Mouse (Mus musculus): ENCODE results near the gene Vps4b. TPM values are rescaled to one million over a fixed set of nuclear protein-coding genes. Genes with fewer than 3 reads are reported as not detected.

Gene Vps4b
- 27.6 and 29.4 TPM in 2 replicates for polyA plus RNA-seq (2012)

DNA sequence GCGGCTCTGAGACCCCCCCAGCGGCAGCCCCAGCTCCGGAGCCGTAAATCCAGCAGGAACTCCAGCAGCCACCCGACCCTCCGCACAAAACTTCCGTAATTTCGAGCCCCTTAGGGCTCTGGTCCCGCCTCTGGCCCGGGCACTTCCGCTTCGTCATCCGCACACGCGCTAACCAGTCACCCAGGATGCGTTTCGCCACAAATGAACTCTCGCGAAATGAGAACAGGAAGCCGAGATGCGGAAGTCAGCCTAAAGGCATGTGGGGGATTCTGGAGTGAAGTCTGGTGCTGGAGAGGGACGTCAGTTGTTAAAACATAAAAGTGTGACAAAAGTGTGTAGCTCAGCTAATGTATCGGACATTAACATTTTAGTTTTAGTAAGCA, at the start of gene Vps4b:
Vps4b (minus strand) TSS at position 187 of the 383 bp plus-strand sequence.

DNA sequence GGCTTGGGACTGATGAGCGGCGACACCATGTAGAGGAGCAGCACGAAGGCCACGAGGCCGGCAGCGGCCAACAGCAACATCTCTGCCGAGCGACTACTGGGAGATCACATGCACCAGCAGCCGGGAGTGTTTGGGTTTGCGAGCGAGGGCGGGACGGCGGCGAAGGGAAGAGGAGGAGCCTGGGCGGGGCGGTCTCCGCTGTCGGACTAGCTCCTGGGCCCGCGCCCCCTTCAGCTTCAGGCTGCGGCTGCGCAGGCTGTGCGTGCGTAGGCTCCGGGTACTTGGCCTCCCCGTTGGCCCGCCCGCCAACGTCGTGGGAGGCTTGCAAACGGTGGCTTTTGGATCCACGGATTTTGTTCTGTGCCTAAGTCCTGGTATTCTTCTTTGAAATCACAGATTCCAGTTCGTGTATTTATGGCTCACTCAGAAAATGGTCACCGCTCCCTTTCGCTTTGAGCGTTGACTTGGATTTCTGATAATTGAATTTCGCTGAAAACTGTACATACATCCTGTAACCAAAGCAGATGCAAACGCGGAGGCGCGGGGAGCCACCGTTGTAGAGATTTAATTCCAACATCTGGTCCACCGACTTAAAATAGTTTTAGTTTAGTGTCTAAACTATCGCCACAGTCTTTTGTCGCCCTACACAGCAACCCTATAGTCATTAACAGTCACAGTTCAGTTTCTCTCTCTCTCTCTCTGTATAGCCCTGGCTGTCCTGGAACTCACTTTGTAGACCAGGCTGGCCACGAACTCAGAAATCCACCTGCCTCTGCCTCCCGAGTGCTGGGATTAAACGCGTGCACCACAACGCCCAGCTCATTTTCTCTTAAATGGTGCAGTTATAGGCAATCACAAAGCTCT, 36.7 kb downstream of the Vps4b start, which contains the start of gene Kdsr:
Kdsr (minus strand) TSS at position 156 of the 864 bp plus-strand sequence.

Other genes with a start within 250 kb of the Vps4b start
- gene Bcl2, start 82.5 kb downstream of the Vps4b start, polyA plus RNA-seq (2012), result 8.2 and 11.4 TPM in 2 replicates
- gene Kdsr, start 37.0 kb downstream of the Vps4b start, polyA plus RNA-seq (2012), result 5.3 and 8.3 TPM in 2 replicates
- not detected in 2 replicates for gene Serpinb5, start 64.4 kb upstream of the Vps4b start, polyA plus RNA-seq (2012)
- gene Serpinb12, start 137.7 kb upstream of the Vps4b start, polyA plus RNA-seq (2012), result not detected in 2 replicates
- gene Serpinb13, start 184.3 kb upstream of the Vps4b start, polyA plus RNA-seq (2012), result not detected in 2 replicates